Mouse (Mus musculus) layer of hippocampus, postnatal 25 days (tissue): ENCODE measurements at regions not wholly inside any gene's neighbourhood (a gene's known extent, or its start where the extent isn't known, plus 50 kb on each side); places are given as distances from the start of the nearest gene placed in this dataset.

Experiments
- DNase-seq, 2 experiments: peaks; one replicate each; pipeline ENCODE4 v3.0.0; 2022; ENCODE audit warnings: mixed read lengths in 2 of 2, low spot score in 1 of 2; ENCODE audit errors: extremely low spot score in 1 of 2

DNA sequence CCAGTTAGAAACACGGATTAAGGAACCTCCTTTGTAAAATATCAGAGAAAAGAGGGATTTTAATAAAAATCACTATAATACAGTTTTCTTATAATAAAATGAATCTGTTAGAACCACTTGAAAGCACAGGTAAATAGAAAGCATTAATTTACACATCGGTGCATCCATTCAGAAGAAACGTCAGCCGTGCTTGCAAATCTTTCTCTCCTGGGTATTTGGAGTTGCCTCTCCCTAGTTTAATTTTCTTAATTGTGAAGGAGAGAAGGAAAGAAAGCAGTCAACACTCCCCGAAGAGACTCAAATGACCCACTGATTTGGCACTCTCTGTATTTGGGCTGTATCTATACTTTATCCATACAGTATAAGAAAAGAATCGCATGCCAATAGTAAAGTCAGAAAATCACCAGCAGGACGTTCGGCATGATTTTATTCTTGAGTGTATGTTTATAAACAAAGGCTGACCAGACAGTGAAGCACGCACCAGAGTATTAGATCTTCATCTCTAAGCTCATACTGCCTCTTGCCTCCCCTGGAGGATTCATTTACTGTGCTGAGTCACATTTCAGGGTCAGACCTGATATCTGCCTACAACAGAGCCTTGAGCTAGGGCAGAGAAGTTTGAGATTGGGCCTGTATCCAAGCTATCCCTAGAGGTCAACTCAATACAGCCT is 291.6 kb upstream of the Map3k7 start:
- DNase-seq: no peak

DNA sequence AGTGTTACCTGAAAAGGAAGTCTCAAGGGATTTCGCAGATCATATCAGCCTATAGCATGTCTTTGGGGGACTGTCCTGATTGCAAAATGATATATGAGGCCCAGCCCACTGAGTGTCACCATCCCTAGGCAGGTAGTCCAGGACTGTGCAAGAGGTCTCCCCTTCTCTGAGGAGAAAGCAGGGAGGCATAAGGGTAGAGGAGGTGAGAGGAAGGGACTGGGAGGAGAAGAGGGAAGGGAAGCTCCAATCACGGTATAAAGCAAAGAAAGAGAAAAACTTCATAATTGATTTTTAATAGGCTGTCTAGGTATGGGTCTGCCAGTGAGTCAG is 291.1 kb upstream of the Map3k7 start:
- DNase-seq: no peak

GRCm38 (mm10) chr4:31679007-31679590 is 284.8 kb upstream of the Map3k7 start:
- no peak for DNase-seq

- DNase-seq: no peak
These were observed 282.9 kb upstream of the Map3k7 start for GRCm38 (mm10) chr4:31680958-31681357.

DNA sequence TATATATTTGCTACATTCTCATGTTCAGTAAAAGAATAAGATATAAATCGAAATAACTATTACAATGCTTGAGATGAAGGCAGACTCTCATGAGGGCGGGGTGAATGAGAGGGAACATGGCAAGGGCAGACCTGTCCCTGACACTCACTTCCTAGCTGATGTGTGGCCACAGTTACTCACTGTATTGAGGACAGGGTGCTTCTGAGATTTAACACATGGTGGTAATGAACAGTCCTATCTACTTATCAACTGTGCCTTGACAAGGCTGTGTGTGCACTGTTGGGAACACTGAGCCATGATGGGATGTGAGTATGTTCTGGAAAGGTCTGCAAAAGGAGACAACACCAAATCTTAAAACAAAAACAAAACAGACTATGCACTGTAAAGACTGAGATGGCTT is 274.8 kb upstream of the Map3k7 start:
- DNase-seq: no peak

DNA sequence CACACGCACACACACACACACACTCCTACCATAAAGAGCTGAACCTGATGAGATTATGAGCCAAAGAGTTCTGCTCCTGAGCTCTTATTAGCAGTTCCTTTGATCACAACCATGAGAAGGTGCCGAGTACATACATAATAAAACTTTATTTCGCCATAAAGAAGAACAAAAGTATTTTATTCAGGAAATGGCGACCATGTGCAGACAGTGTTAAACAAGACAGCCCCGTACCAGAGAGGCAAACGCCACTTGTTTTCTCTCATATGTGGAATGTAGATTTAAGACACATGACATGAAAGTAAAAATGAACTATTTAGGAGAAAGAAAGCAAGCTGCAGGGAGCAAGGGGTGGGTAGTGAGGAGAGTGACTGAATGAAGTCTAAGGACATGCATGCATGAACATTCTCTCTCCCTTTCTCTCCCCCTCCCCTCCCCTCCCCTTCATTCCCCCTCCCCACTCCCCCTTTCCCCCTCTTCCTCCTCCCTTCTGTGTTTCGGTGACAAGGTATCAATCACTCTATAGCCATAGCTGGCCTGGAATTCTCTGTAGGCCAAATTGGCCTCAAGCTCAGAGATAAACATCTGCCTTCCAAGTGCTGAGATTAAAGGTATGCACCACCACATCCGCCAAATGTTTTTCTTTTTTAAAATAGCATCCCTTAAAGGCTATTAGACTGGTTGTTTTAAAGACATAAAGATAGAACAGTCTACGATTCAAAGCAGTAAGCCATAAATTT is 266.0 kb upstream of the Map3k7 start:
- DNase-seq: no peak

DNA sequence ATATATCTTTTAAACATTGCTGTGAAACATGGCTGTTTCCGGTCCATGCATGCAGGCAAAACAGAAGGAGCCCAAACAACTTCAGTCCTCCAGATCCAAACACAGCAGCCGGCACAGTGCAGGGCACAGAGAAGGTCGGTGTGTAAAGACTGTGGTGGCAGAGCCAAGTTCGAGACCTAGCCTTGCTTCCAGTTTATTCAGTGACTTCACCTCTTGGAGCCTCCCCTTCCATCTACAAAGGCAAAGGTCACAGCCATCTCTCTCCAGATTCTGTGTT is 265.5 kb upstream of the Map3k7 start:
- DNase-seq: no peak

DNA sequence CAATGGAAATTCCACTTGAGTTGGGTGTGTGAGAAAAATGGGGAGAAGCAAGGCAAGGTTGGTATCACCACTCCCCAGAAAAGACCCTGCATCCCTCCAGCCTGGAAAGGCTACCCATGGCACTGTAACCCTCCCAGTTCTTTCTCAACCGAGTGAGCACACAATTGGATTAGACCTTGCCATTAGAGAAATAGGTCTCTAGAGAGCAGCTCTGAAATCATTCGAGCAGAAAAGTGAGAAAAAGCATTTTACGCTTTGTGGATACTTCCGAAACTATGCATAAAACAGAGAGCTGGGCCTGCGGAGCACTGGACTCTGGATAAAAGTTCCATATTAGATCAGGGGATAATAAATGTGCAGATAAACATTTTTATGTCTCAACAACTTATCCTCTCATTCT is 264.6 kb upstream of the Map3k7 start:
- no peak for DNase-seq

DNA sequence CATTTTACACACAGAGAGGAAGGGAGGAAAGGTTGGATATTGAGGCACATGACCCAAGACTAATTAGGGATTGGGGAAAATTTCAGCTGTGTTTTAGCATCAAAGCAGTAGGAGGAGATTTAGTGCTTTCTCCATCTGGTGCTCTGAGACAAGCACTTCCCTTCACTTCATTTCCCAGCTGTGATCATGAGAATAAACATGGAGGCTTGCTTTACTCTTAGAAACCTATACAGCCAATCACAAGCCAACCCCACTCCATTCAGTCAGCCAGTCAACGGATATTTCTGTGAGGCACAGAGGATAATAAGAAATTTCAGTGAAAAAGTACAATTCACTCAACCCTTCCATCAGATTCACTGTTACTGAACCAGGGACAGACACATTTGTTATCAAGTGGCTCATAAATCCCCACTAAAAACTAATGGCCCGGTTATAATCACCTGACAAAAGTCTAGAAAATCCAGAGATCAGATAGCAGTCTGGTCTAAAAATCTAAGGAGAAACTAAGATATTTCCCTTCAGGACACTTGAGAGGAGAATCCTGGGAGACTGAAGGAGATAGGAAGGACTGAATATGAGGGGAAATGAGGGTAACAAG is 249.7 kb upstream of the Map3k7 start:
- DNase-seq: no peak

DNA sequence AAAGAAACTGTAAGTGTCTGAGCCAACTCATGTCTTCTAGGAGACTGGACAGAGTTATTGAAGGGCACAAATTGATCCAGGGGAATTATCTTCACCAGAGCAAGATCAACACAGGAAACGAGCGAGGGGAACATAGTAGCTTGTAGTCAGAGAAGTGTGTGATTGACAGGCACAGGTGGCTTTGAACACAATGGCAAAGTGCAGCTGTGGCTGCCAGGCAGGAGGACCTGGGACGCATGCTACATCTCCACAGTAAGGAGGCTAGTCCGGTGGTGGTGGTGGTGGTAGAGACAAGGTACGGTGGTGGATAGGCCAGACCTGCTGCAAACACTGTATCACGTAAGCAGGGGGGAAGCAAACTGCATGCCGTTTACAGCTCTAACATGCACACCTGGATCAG is 240.4 kb upstream of the Map3k7 start:
- DNase-seq: no peak

- DNase-seq: no peak
These were observed 239.5 kb upstream of the Map3k7 start for GRCm38 (mm10) chr4:31724400-31724799.

DNA sequence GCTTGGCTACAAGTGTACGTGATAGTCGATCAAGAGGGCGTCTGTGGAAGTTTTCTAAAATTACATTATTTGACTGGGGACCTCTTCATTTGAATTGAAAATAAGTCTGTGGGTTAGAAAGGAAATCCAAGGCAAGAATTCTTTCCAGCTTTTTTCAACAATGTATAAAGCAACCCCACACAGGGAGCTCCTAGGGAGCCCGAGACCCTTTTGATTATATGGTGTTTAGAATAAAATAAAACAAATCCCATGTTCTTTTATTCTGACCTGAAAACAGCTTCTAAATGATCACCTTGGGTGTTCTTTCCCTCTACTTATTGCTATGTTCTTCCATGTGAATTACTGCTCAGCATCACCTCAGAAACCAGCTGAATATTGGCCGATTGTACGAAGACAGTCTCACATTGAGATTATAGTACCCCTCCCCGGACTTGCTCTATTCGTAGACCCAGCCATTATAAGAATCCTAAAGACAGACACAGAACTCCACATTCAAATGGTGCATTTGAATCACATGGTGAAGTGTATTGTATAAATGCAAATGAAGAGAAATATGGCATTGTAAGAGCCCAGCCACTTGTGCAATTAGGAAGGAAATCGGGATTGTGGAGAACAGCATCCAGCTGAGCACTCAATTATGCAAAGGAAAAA is 236.3 kb upstream of the Map3k7 start:
- no peak for DNase-seq

DNA sequence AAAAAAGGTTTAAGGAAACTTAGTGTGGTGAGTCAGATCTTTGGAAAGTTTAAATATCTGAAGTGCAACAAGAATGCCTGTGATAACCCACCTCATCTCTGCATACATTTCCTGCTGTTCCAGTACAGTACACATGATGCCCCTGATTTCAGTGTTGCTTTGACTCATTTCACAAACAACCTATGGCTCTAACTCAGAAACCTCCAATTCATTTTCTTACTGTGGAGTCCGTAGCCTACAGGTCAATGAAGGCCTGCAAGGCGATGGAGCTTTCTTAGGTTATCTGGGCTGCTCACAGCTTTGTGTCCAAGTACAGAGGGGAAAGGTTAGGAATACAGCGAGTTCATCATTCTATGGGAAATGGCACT is 235.8 kb upstream of the Map3k7 start:
- DNase-seq: no peak

- DNase-seq: no peak
These were observed 220.1 kb upstream of the Map3k7 start for GRCm38 (mm10) chr4:31743776-31744175.

DNA sequence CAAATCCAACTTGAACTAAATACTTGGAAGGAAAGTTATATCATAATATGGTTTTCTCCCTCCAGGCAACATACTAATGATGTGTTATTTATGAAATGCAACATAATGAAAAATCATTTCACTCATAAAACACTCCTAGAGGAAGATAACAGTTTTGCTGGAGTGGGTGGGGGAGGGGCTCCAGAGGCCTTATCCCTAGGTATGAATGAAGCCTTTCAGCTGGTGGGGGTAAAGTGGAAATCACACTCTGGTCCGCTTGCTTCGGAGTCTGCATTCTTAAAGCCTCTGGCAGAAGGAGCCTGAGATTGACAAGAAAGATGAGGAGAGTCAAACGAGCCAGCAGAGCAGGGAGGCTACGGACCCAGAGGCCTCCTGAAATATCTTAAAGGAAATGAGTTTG is 219.5 kb upstream of the Map3k7 start:
- DNase-seq: no peak

DNA sequence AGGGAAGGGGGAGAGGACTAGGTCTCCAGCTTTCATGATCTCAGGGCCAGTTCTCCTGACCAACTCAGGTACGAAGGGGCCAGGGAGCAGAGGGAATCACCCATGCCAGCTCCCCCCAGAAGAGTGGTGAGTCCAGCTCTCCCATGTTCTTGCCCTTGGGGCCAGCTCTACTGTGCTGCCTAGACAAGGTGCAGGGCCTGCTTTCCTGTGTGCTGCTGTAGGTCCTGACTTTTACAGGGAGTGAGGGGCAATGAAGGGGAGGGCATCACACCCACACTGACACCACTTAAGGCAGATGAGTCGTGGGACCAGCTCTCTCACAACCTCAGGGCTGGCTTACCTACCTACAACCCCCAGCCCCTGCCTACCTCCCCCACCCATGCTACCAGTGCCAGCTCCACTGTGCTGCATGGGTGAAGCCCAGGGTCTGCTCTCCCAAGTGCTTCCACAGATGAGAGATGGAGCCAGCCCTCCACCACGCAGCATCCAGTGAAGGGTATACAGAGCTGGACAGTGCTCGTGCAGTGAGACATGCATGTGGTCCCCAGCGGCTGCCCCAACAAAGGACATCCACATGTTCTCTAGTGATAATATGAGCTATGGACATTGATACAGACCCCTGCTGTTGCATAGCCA is 210.1 kb upstream of the Map3k7 start:
- no peak for DNase-seq

GRCm38 (mm10) chr4:31757126-31757525 is 206.8 kb upstream of the Map3k7 start:
- DNase-seq: no peak

DNA sequence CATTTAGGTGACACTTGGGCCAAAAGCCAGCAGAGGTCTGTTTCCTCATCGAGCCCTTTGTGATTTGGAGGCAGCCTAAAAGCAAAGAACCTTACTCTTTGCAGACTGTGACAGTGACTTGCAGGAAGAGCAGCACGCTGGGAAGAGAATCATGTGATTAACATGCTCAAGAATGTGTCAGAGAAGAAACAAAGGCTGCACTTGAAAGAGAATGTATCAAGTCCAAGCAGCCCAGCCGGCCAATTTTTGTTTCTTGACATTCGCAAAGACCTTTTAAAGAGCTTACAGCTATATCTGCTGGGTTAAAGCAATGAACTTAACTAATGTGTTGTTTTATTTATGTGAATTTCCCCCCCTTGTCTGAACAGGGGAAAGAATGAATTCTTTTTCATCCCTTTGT is 203.8 kb upstream of the Map3k7 start:
- no peak for DNase-seq

- DNase-seq: no peak
These were observed 201.7 kb upstream of the Map3k7 start for GRCm38 (mm10) chr4:31762199-31762598.

DNA sequence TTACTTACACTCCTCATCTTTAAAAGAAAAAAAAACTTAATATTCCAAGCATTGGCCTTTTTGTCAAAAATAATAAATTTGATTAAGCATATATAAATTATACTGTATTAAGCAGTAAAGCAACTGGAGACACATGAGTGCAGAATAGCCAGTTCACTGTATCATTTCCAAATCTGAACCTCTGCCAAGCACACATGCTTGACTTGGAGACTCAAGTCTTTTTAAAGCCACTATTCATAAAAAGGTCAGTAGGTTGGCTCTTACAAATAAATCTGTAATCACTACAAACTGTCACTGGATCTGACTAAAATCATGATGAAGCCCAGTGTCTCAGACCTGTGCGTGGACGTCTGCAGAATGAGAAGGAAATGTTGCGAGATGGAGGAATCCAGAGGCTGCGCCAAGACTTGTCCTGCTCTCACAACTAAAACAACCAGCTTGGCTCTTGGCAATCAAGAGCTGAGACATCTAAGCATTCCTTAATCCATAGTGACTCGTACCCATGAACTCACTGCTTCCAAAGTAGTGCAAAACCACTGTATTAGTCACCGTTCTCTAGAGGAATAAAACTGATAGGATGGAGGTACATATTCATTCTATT is 195.8 kb upstream of the Map3k7 start:
- DNase-seq: no peak

- no peak for DNase-seq
These were observed 194.6 kb upstream of the Map3k7 start for GRCm38 (mm10) chr4:31769325-31769724.
